Comparison of ENCODE assay signal across 1 mouse cellular context in genomic region chr7:25250141-25250972, GRCm38 (mm10).
TF ChIP-seq lines count a peak whose summit lies in the region.

Gene Erf (minus strand): TSS chr7:25250761.

TF ChIP-seq in CH12.LX, 34 proteins besides CTCF, POLR2A, EP300 and RAD21 (continued from another document):
- peak; percentile 53 for TF ChIP-seq TCF12 (IDR thresholded peaks at IDR 0.05; ENCODE audit: low read depth, low read length)
- peak; percentile 42; the same call in 1 of the 2 replicates for TF ChIP-seq ZMIZ1 (IDR thresholded peaks at IDR 0.05; ENCODE audit: low read depth, low read length)
- TF ChIP-seq ELF1 (IDR thresholded peaks at IDR 0.05; ENCODE audit: low read depth, low read length) = peak; percentile 21; the same call in 1 of the 2 replicates
- TF ChIP-seq SMC3 (IDR thresholded peaks at IDR 0.05; ENCODE audit: low read depth, low read length) = no peak
- no peak for TF ChIP-seq MYC (IDR thresholded peaks at IDR 0.05; ENCODE audit: low read depth, low read length)
- TF ChIP-seq MXI1 (IDR thresholded peaks at IDR 0.05; ENCODE audit: low read depth, low read length) = peak; percentile 80
- peak; percentile 26 for TF ChIP-seq HCFC1 (IDR thresholded peaks at IDR 0.05; ENCODE audit: low read depth, low read length)
- TF ChIP-seq NELFE (IDR thresholded peaks at IDR 0.05; ENCODE audit: low read depth, low read length) = peak; percentile 48; the same call in 1 of the 2 replicates
TF ChIP-seq in CH12.LX: peak in this region for 11.
